Mouse (Mus musculus) intestine, embryonic 14.5 days (tissue): ENCODE measurements around the gene Baiap2. TPM values are rescaled to one million over a fixed set of nuclear protein-coding genes. Genes with fewer than 3 reads are reported as not detected.

Source experiments
- ATAC-seq: fragments of 200-750 bp; cut with Nextera tagmentation; replicated peaks from 2 replicates; pipeline ENCODE4 v1.8.0; 2017; ENCODE audit warnings: low read depth, moderate number of reproducible peaks, moderate TSS enrichment, moderate library complexity; ENCODE audit not compliant: low FRiP score, low TSS enrichment
- DNase-seq: peaks from one replicate; pipeline ENCODE4 v3.0.0-alpha.2; 2018; ENCODE audit warnings: low spot score
- H3K27ac ChIP-seq: fragments of 300-500 bp; sonication (generic); 2 replicates; pipeline ENCODE4 v1.5.1; 2014; ENCODE audit warnings: low read depth, mild to moderate bottlenecking, control low read depth
- H3K27me3 ChIP-seq: fragments of 300-500 bp; sonication (generic); replicated peaks from 2 replicates; pipeline ENCODE4 v1.6.1; 2014; ENCODE audit warnings: low read length, control low read depth; ENCODE audit not compliant: control insufficient read depth, insufficient read depth
- H3K36me3 ChIP-seq: fragments of 300-500 bp; sonication (generic); 2 replicates; pipeline ENCODE4 v1.6.1; 2014; ENCODE audit warnings: low read length, control low read depth; ENCODE audit not compliant: control insufficient read depth, insufficient read depth
- H3K4me1 ChIP-seq: fragments of 300-500 bp; sonication (generic); replicated peaks from 2 replicates; pipeline ENCODE4 v1.6.1; 2014; ENCODE audit warnings: low read length, control low read depth, mixed read lengths; ENCODE audit not compliant: control insufficient read depth, insufficient read depth
- H3K4me2 ChIP-seq: fragments of 300-500 bp; sonication (generic); 2 replicates; pipeline ENCODE4 v1.6.1; 2014; ENCODE audit warnings: low read length
- H3K4me3 ChIP-seq: fragments of 300-500 bp; sonication (generic); 2 replicates; pipeline ENCODE4 v1.5.1; 2014; ENCODE audit warnings: low read depth, low read length, control low read depth, mixed read lengths
- H3K9ac ChIP-seq: fragments of 300-500 bp; sonication (generic); 2 replicates; pipeline ENCODE4 v1.6.1; 2014; ENCODE audit warnings: mild to moderate bottlenecking, low read length
- H3K9me3 ChIP-seq: fragments of 300-500 bp; sonication (generic); 2 replicates; pipeline ENCODE4 v1.6.1; 2016; ENCODE audit warnings: low read length, control low read depth; ENCODE audit not compliant: control insufficient read depth
- WGBS: fragments of 180-500 bp; shearing (Covaris S2); extraction: QIAGEN DNeasy Blood & Tissue Kit; methylation state at CpG from one replicate; pipeline ENCODE4 v1.1.7; 2014; 5-methylcytosine and 5-hydroxymethylcytosine counted together
- polyA plus RNA-seq: library from polyadenylated mRNA; unstranded; fragments of >200 nt; fragmentation: Nextera tagmentation; extraction: Ambion mirVana; gene quantifications from 2 replicates; pipeline ENCODE4 v1.2.1, GENCODE M21; 2014

Baiap2 gene
- polyA plus RNA-seq, 1 experiment from 2014 or later = 15.2 TPM

- ATAC-seq = no peak
- no peaks in the 10 kb centered on the region for H3K36me3 ChIP-seq
- 72% methylated on average over 8 of the region's 8 CpGs for WGBS
- no peak for DNase-seq
- no peaks in the 10 kb centered on the region for H3K4me1 ChIP-seq
- no peak overlapping the region for H3K9ac ChIP-seq
- no peak overlapping the region for H3K4me2 ChIP-seq
- no peaks in the 10 kb centered on the region for H3K9me3 ChIP-seq
- H3K27ac ChIP-seq = no peak overlapping the region
- no peak overlapping the region for H3K4me3 ChIP-seq
- no peaks in the 10 kb centered on the region for H3K27me3 ChIP-seq
Observed at GRCm38 (mm10) chr11:120022216-120022615, 79.7 kb downstream of the Baiap2 start.

GRCm38 (mm10) chr11:120022841-120023240 lies 80.3 kb downstream of the Baiap2 start:
- no peaks in the 10 kb centered on the region for H3K27me3 ChIP-seq

DNA sequence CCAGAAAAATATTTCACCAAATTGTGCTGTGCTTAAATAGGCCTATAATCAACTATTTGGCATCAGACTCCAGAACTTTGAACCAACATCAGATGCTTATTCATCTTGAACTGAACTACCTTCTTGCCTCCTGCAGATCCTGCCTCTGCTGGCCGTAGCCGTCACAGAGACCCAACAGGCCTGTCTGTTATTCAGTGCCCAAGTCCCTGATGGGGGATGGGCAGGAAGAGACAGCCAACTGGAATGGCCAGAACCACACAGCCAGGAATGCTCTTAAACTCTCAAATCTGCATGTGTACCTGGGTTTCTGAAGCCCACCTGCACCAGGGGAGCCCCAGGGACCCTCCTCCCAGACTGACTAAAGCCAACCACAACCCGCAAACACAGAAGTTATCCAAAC lies 84.4 kb downstream of the Baiap2 start:
- no peaks in the 10 kb centered on the region for H3K9me3 ChIP-seq
- ATAC-seq (no peak), DNase-seq (no peak)
- peaks cover 4% of the 10 kb centered on the region; the same call in 1 of the 2 replicates for H3K4me1 ChIP-seq
- 86% methylated on average over 3 of the region's 3 CpGs for WGBS
- no peak overlapping the region for H3K4me2 ChIP-seq
- H3K27ac ChIP-seq = no peak overlapping the region
- no peak overlapping the region for H3K4me3 ChIP-seq
- H3K36me3 ChIP-seq = no peaks in the 10 kb centered on the region
- no peaks in the 10 kb centered on the region for H3K27me3 ChIP-seq
- H3K9ac ChIP-seq = no peak overlapping the region

More at GRCm38 (mm10) chr11:120022841-120023240, 80.3 kb downstream of the Baiap2 start:
- no peak overlapping the region for H3K4me2 ChIP-seq
- no peak for DNase-seq
- no peaks in the 10 kb centered on the region for H3K4me1 ChIP-seq
- H3K27ac ChIP-seq = no peak overlapping the region
- no peak for ATAC-seq
- 71% methylated on average over 12 of the region's 12 CpGs for WGBS
- no peaks in the 10 kb centered on the region for H3K9me3 ChIP-seq
- H3K36me3 ChIP-seq = no peaks in the 10 kb centered on the region
- H3K9ac ChIP-seq = no peak overlapping the region
- H3K4me3 ChIP-seq = no peak overlapping the region

DNA sequence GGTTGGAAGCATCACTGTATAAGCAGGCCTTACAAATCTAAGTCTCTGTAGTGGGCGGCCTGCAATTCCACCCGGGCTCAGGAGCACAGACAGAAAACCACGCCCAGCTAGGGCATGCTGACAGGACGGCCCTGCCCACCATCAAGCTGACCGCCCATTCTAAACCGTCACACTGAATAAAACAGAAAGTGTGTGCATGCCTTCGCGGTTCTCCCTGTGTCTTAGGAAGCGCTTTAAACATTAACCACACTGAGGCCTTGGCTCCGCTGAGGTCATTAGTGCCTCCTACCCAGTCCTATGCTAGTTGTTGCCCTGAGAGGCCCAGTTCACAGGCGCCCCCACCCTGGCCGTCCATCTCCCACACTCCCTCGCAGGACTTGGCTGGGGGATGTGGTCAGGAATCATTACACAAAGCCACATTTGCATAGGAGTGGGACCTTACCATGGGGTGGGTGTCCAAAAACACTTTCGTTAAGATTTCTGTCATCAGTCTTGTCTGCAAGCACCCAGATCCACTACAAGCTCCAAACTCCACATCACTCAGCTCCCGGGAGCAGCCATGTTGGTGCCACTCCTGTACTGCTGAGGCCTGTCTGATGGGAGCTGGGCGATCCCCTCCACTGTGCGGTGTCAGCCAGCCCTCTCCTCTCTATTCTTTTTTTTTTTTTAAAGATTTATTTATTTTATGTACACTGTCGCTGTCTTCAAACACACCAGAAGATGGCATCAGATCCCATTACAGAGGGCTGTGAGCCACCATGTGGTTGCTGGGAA lies 85.9 kb downstream of the Baiap2 start:
- Histone ChIP-seq H3K9ac (no peak overlapping the region), H3K4me2 (no peak overlapping the region), H3K9me3 (no peaks in the 10 kb centered on the region), H3K4me3 (no peak overlapping the region), H3K4me1 (peaks cover 19% of the 10 kb centered on the region), H3K27ac (no peak overlapping the region), H3K36me3 (no peaks in the 10 kb centered on the region), H3K27me3 (no peaks in the 10 kb centered on the region)
- DNase-seq = no peak
- 50% methylated on average over 18 of the region's 18 CpGs for WGBS
- ATAC-seq = peak; percentile 65

- 35% methylated on average over 9 of the region's 9 CpGs for WGBS
- H3K27me3 ChIP-seq = no peaks in the 10 kb centered on the region
- peaks cover 21% of the 10 kb centered on the region for H3K4me1 ChIP-seq
- no peaks in the 10 kb centered on the region for H3K9me3 ChIP-seq
- no peak overlapping the region for H3K4me2 ChIP-seq
- no peak for DNase-seq
- H3K9ac ChIP-seq = no peak overlapping the region
- no peaks in the 10 kb centered on the region for H3K36me3 ChIP-seq
- no peak overlapping the region for H3K27ac ChIP-seq
- no peak overlapping the region for H3K4me3 ChIP-seq
- ATAC-seq = no peak
Observed at GRCm38 (mm10) chr11:120029431-120030144, 87.0 kb downstream of the Baiap2 start.

DNA sequence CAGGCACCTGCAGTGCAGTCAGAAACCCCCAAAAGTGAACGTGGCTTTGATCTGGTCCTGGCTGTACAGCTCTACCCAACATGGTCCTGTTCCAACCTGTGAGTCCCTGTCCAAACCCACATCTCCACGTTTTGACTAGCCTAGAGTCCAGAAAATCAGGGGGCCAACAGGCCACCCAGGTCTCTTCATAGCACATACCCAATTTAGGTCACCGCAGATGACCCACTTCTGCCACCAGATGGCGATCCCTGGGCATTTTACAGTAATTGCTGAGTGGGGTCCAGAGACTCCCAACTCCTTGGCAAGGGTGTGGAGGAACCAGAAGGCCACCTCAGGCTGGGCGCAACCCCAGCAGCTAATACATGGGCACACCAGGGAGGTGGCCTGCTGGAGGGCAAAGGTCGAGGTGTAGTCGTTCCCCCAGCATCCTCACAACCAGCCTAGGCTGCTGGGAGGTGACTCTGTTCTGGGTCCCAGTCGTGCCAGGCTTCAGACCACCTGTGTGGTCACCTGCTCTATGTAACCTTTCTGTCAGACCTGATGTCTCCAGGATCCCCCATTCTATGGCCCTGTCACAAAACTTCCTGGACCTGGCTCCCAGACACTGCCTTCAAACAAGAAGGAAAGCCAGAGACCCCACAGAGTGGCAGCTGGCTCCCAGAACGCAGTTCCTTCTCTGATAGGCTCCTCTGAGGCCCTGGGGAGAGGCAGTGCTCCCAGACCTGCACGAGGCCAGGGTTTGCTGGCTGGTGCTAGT lies 87.8 kb downstream of the Baiap2 start:
- DNase-seq (peak; percentile 74), ATAC-seq (peak; percentile 20; the same call in 1 of the 2 replicates)
- Histone ChIP-seq H3K4me1 (peaks cover 21% of the 10 kb centered on the region), H3K9ac (no peak overlapping the region), H3K27ac (no peak overlapping the region; the same call in 1 of the 2 replicates), H3K4me2 (no peak overlapping the region), H3K9me3 (no peaks in the 10 kb centered on the region), H3K36me3 (no peaks in the 10 kb centered on the region), H3K4me3 (no peak overlapping the region), H3K27me3 (no peaks in the 10 kb centered on the region)
- 28% methylated on average over 10 of the region's 10 CpGs for WGBS

GRCm38 (mm10) chr11:120032052-120032451 lies 89.5 kb downstream of the Baiap2 start:
- no peaks in the 10 kb centered on the region for H3K9me3 ChIP-seq
- peaks cover 21% of the 10 kb centered on the region for H3K4me1 ChIP-seq
- peak overlapping the region; percentile 14; the same call in 1 of the 2 replicates for H3K27ac ChIP-seq
- no peak for DNase-seq
- no peaks in the 10 kb centered on the region for H3K36me3 ChIP-seq
- H3K4me3 ChIP-seq = no peak overlapping the region
- no peak overlapping the region for H3K9ac ChIP-seq
- H3K4me2 ChIP-seq = peak overlapping the region; percentile 1; the same call in 1 of the 2 replicates
- WGBS = 28% methylated on average over 8 of the region's 8 CpGs
- no peaks in the 10 kb centered on the region for H3K27me3 ChIP-seq
- no peak for ATAC-seq

DNA sequence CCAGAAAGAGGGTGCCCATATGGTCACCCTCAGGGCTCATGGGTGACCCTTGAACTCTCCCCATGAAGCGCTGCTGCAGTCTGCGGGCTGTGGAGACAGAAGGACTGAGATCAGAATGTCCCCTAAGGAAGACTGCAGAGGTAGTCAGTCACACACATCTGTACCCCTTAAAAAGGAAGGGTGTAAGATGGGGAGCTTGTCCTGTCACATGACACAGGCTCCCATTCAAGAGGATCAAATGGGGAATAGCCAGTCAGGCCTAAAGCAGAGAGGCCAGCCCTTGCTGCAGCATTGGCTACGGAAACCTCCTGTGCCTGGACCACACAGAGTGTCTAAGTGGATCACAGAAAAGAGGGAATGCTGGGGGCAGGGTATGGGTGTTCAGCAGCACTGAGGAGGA lies 90.9 kb downstream of the Baiap2 start:
- ATAC-seq (no peak), DNase-seq (no peak)
- Histone ChIP-seq H3K27ac (peak overlapping the region; percentile 62; the same call in 1 of the 2 replicates), H3K9ac (no peak overlapping the region), H3K4me3 (no peak overlapping the region), H3K4me1 (peaks cover 21% of the 10 kb centered on the region), H3K4me2 (no peak overlapping the region), H3K9me3 (no peaks in the 10 kb centered on the region), H3K27me3 (no peaks in the 10 kb centered on the region), H3K36me3 (no peaks in the 10 kb centered on the region)
- WGBS = 75% methylated on average over 3 of the region's 3 CpGs
